Mouse (Mus musculus) hindbrain, postnatal 0 days (tissue): ENCODE measurements around the gene Tbc1d22a. TPM values are rescaled to one million over a fixed set of nuclear protein-coding genes. Genes with fewer than 3 reads are reported as not detected.

Source experiments
- ATAC-seq: fragments of 200-750 bp; cut with Nextera tagmentation; 2 replicates; pipeline ENCODE4 v1.8.0; 2017; ENCODE audit warnings: mild to moderate bottlenecking, moderate TSS enrichment, moderate library complexity
- DNase-seq: peaks from one replicate; pipeline ENCODE4 v3.0.0-alpha.2; 2015; ENCODE audit warnings: low spot score
- H3K27ac ChIP-seq: fragments of 300-500 bp; sonication (generic); 2 replicates; pipeline ENCODE4 v1.5.1; 2014; ENCODE audit warnings: mild to moderate bottlenecking
- H3K27me3 ChIP-seq: fragments of 300-500 bp; sonication (generic); 2 replicates; pipeline ENCODE4 v1.6.1; 2014; ENCODE audit warnings: low read length, mixed read lengths; ENCODE audit not compliant: insufficient read depth
- H3K36me3 ChIP-seq: fragments of 300-500 bp; sonication (generic); 2 replicates; pipeline ENCODE4 v1.6.1; 2014; ENCODE audit warnings: low read length, mixed read lengths; ENCODE audit not compliant: insufficient read depth
- H3K4me1 ChIP-seq: fragments of 300-500 bp; sonication (generic); 2 replicates; pipeline ENCODE4 v1.6.1; 2014; ENCODE audit warnings: antibody characterized with exemption, low read length, mixed read lengths; ENCODE audit not compliant: insufficient read depth
- H3K4me2 ChIP-seq: fragments of 300-500 bp; sonication (generic); 2 replicates; pipeline ENCODE4 v1.6.1; 2014; ENCODE audit warnings: low read depth, mild to moderate bottlenecking, low read length, moderate library complexity, mixed read lengths
- H3K4me3 ChIP-seq: fragments of 300-500 bp; sonication (generic); 2 replicates; pipeline ENCODE4 v1.5.1; 2014; ENCODE audit warnings: low read length
- H3K9ac ChIP-seq: fragments of 300-500 bp; sonication (generic); replicated peaks from 2 replicates; pipeline ENCODE4 v1.6.1; 2014; ENCODE audit warnings: mild to moderate bottlenecking, low read length, moderate library complexity, mixed read lengths
- H3K9me3 ChIP-seq: fragments of 300-500 bp; sonication (generic); 2 replicates; pipeline ENCODE4 v1.6.1; 2016; ENCODE audit warnings: low read length, mixed read lengths
- CTCF ChIP-seq: IDR thresholded peaks from 2 replicates; pipeline ENCODE4 v1.5.1; 2016; ENCODE audit warnings: antibody characterized with exemption, control low read depth, low read depth
- WGBS: fragments of 180-500 bp; shearing (Covaris S2); extraction: QIAGEN DNeasy Blood & Tissue Kit; methylation state at CpG from one replicate; pipeline ENCODE4 v1.1.7; 2014; 5-methylcytosine and 5-hydroxymethylcytosine counted together
- polyA plus RNA-seq: library from polyadenylated mRNA; unstranded; fragments of >200 nt; fragmentation: Nextera tagmentation; extraction: Ambion mirVana; gene quantifications from 2 replicates; pipeline ENCODE4 v1.2.1, GENCODE M21; 2015
- total RNA-seq: library from RNA; depleted of rRNA; stranded (reverse); fragments of >200 nt; gene quantifications from 2 replicates; pipeline ENCODE4 v1.2.3, GENCODE M21; 2014

Gene Tbc1d22a
- total and polyA plus RNA-seq, 2 experiments from 2014 or later: 13.6 to 26.2 TPM

DNA sequence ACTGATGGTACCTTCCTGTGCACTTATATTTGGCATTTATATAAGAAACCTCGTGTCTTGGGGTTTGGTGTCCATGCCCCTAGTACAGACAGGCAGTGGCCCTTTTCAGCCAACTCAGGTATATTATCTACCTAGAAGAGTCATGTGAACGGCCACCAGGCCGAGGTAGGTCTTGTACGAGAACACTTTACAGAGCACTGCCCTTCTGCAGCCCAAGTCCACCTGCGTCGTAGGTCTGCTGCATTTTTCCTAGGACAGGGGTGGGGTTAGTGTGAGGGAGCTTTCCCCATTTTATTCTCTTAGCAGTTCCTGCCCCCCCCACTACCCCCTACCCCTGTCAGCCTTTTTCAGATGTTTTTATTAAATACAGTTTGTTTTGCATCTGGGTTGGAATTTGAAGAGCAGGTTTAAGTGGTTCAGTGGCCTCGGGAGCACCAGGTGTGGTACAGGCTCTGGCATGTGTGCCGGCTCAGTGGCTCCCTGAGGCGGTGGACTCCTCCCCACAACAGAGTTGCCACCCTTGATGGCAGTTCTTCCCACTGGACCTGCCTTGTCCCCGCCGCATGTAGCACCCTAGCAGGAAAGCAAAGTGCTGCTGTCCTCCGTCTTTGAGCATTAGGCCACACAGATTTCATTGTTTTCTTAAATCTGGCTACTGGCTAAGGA, 277.3 kb downstream of the Tbc1d22a start:
- Histone ChIP-seq H3K4me2 (no peak overlapping the region), H3K9ac (no peak overlapping the region), H3K36me3 (no peaks in the 10 kb centered on the region), H3K9me3 (no peaks in the 10 kb centered on the region), H3K27ac (no peak overlapping the region), H3K4me3 (no peak overlapping the region), H3K4me1 (peaks cover 8% of the 10 kb centered on the region), H3K27me3 (no peaks in the 10 kb centered on the region)
- DNase-seq (no peak), ATAC-seq (no peak)
- WGBS: 87% methylated on average over 12 of the region's 12 CpGs
- TF ChIP-seq CTCF: no peak

DNA sequence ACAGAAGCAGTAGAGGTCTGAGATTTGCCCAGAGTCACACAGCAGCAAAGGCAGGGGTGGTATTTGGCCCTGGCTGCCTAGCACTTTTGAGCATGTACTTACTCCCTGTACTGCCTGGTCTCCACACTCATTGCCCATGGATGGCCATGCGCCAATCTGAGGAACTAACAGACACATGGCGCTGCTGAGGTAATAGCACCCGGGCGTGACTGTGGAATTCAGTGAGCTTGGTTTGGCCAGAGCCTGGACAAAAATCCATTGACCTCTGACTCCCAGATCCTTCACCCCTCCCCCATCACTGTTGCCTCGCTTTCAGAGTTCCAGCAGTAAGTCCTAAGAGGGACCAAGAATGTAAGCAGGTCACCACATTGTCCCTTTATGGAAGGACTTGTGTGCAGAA, 278.4 kb downstream of the Tbc1d22a start:
- 64% methylated on average over 5 of the region's 5 CpGs for WGBS
- Histone ChIP-seq H3K4me2 (no peak overlapping the region), H3K27me3 (no peaks in the 10 kb centered on the region), H3K9me3 (no peaks in the 10 kb centered on the region), H3K27ac (no peak overlapping the region), H3K4me3 (no peak overlapping the region), H3K9ac (no peak overlapping the region), H3K36me3 (no peaks in the 10 kb centered on the region), H3K4me1 (peaks cover 2% of the 10 kb centered on the region; the same call in 1 of the 2 replicates)
- DNase-seq: no peak
- ATAC-seq: no peak
- no peak for TF ChIP-seq CTCF

DNA sequence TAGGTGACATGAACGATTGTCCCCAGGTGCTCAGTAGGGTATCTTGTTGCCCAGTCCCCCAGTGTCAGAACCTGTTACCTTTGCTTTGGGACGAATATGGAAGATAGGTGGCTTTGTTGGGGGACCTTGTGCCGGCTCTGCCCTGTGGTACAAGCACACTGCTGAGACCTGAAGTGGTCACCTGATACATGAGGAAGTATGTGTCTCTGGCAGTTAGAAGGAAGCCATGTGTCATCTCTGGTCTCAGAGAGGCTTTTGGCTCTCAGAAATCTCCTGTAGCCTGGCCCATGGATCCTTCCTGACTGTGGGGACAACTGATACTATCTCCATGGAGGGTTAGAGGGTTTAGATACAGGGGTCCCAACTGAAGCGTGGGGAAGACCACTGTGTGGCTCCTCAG, 281.9 kb downstream of the Tbc1d22a start:
- ATAC-seq: no peak
- Histone ChIP-seq H3K27ac (no peak overlapping the region), H3K9ac (no peak overlapping the region), H3K27me3 (no peaks in the 10 kb centered on the region), H3K4me3 (no peak overlapping the region), H3K4me1 (0 out of 2 replicates have a peak, but pooled peaks cover 2% of the 10 kb centered on the region), H3K36me3 (no peaks in the 10 kb centered on the region), H3K4me2 (no peak overlapping the region), H3K9me3 (no peaks in the 10 kb centered on the region)
- WGBS: 81% methylated on average over 4 of the region's 4 CpGs
- no peak for TF ChIP-seq CTCF
- DNase-seq: no peak

DNA sequence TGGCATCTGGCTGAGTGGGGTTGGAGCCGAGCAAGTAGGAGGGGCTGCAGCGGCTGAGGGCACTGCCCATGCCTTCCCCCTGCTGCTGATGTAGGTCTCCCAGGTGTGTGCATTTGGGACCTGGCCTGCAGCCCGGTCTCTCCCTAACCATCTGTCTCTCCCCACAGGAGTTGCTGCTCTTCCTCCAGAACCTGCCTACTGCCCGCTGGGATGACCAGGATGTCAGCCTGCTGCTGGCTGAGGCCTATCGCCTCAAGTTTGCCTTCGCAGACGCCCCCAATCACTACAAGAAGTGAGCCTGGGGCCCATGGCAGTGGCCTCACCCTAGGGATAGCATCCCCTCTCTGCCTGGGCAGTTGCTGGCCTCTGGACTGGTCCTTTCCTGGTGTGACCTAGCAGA, 282.4 kb downstream of the Tbc1d22a start:
- Histone ChIP-seq H3K27me3 (no peaks in the 10 kb centered on the region), H3K4me1 (0 out of 2 replicates have a peak, but pooled peaks cover 2% of the 10 kb centered on the region), H3K27ac (no peak overlapping the region), H3K4me3 (no peak overlapping the region), H3K36me3 (no peaks in the 10 kb centered on the region), H3K9ac (no peak overlapping the region), H3K9me3 (no peaks in the 10 kb centered on the region), H3K4me2 (no peak overlapping the region)
- ATAC-seq (no peak), DNase-seq (no peak)
- WGBS: 70% methylated on average over 7 of the region's 7 CpGs
- TF ChIP-seq CTCF: no peak

DNA sequence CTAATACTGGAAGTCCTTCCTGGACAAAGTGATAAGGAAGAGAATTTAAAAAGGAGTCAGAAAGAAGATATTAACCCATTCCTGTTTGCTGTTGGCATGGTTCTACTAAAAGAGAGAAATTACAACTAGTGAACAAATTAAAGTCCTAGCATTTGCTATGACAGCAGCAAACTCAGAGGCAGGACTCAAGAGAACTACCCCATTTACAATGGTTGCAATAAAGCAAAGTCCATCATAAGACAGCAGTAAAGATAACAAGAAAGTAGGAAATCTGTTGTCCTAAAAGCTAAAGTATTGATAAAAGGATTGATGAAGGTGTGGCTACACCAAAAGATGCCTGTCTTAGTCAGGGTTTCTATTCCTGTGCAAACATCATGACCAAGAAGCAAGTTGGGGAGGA, 286.3 kb downstream of the Tbc1d22a start:
- Histone ChIP-seq H3K27ac (no peak overlapping the region), H3K9ac (no peak overlapping the region), H3K27me3 (no peaks in the 10 kb centered on the region), H3K36me3 (no peaks in the 10 kb centered on the region), H3K4me2 (no peak overlapping the region), H3K4me3 (no peak overlapping the region), H3K4me1 (0 out of 2 replicates have a peak, but pooled peaks cover 2% of the 10 kb centered on the region), H3K9me3 (no peaks in the 10 kb centered on the region)
- no peak for TF ChIP-seq CTCF
- ATAC-seq: no peak
- DNase-seq: no peak

DNA sequence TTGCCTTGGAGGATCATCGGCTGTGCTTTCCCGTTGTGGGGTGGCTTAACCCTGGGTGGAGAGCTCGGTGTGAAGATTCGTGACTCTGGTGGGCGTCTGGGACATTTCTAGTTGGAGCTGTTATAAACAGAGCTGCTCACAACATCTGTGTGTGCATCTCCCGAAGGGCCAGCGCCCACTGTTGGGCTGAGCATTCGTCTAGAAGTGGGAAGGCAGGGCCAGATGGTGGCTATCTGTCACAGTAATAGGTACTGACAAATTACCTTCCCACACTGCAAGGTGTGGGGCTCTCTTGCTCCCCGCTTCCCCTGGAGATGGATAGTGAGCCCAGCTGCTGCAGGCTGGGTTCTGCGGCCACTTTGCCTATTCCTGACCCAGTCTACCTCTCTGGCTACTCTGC, 289.2 kb downstream of the Tbc1d22a start:
- WGBS: 64% methylated on average over 10 of the region's 10 CpGs
- no peak overlapping the region for H3K4me2 ChIP-seq
- no peak for TF ChIP-seq CTCF
- no peaks in the 10 kb centered on the region for H3K36me3 ChIP-seq
- H3K4me3 ChIP-seq: no peak overlapping the region
- H3K27me3 ChIP-seq: no peaks in the 10 kb centered on the region
- H3K9me3 ChIP-seq: no peaks in the 10 kb centered on the region
- H3K9ac ChIP-seq: no peak overlapping the region
- ATAC-seq (no peak), DNase-seq (no peak)
- H3K27ac ChIP-seq: no peak overlapping the region
- no peaks in the 10 kb centered on the region for H3K4me1 ChIP-seq

DNA sequence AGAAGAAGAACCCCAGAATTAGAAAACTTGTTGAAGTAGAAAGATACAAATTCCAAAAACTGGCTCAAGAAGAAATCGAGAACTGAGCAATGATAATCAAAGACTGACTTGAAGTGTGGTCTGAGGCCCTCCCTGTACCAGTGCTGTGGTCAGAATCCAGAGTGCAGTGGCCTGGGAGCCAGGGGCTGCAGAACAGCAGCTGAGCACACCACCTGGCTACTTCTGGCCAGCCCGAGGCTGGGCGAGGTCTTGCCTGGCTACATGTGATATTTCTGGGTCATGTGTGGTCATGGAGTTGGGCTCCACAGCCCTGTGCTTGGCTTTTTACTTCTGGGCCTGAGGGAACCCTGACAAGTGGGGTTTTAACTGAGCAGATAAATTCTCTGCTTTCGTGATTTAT, 292.4 kb downstream of the Tbc1d22a start:
- 80% methylated on average over 4 of the region's 4 CpGs for whole genome bisulfite sequencing
- DNase-seq: no peak
- no peaks in the 10 kb centered on the region for H3K9me3 ChIP-seq
- H3K27ac ChIP-seq: no peak overlapping the region
- no peak overlapping the region for H3K4me2 ChIP-seq
- no peak overlapping the region for H3K4me3 ChIP-seq
- H3K4me1 ChIP-seq: 0 out of 2 replicates have a peak, but pooled peaks cover 4% of the 10 kb centered on the region
- TF ChIP-seq CTCF: no peak
- H3K36me3 ChIP-seq: no peaks in the 10 kb centered on the region
- H3K27me3 ChIP-seq: no peaks in the 10 kb centered on the region
- ATAC-seq: no peak
- no peak overlapping the region for H3K9ac ChIP-seq
